Mouse (Mus musculus) liver, embryonic 11.5 days (tissue): Measurements from ENCODE around the gene Sh3pxd2a. TPM values are rescaled to one million over a fixed set of nuclear protein-coding genes. Genes with fewer than 3 reads are reported as not detected.
A peak's percentile ranks its signal among the peaks of the same experiment; 100 is the strongest.

Experiments
- ATAC-seq: fragments of 200-750 bp; cut with Nextera tagmentation; replicated peaks from 2 replicates; pipeline ENCODE4 v1.8.0; 2017; ENCODE audit warnings: moderate number of reproducible peaks, mild to moderate bottlenecking, moderate TSS enrichment, moderate library complexity; ENCODE audit not compliant: low FRiP score
- DNase-seq: peaks from one replicate; pipeline ENCODE4 v3.0.0-alpha.2; 2017; ENCODE audit warnings: low spot score
- H3K27ac ChIP-seq: fragments of 300-500 bp; sonication (generic); 2 replicates; pipeline ENCODE4 v1.5.1; 2014; ENCODE audit warnings: mild to moderate bottlenecking, low read depth, low read length, control low read depth
- H3K27me3 ChIP-seq: fragments of 300-500 bp; sonication (generic); replicated peaks from 2 replicates; pipeline ENCODE4 v1.6.1; 2014; ENCODE audit warnings: low read length, mixed read lengths; ENCODE audit not compliant: control insufficient read depth, insufficient read depth
- H3K36me3 ChIP-seq: fragments of 300-500 bp; sonication (generic); 2 replicates; pipeline ENCODE4 v1.6.1; 2014; ENCODE audit warnings: mild to moderate bottlenecking, low read length, moderate library complexity, mixed read lengths; ENCODE audit not compliant: control insufficient read depth, insufficient read depth
- H3K4me1 ChIP-seq: fragments of 300-500 bp; sonication (generic); replicated peaks from 2 replicates; pipeline ENCODE4 v1.6.1; 2014; ENCODE audit warnings: low read length, mixed read lengths; ENCODE audit not compliant: control insufficient read depth, insufficient read depth
- H3K4me2 ChIP-seq: fragments of 300-500 bp; sonication (generic); 2 replicates; pipeline ENCODE4 v1.6.1; 2014; ENCODE audit warnings: mild to moderate bottlenecking, control low read depth, moderate library complexity
- H3K4me3 ChIP-seq: fragments of 300-500 bp; sonication (generic); 2 replicates; pipeline ENCODE4 v1.5.1; 2014; ENCODE audit warnings: low read depth, low read length, control low read depth
- H3K9ac ChIP-seq: fragments of 300-500 bp; sonication (generic); 2 replicates; pipeline ENCODE4 v1.6.1; 2014; ENCODE audit warnings: low read depth, low read length, control low read depth
- H3K9me3 ChIP-seq: fragments of 300-500 bp; sonication (generic); 2 replicates; pipeline ENCODE4 v1.6.1; 2016; ENCODE audit warnings: low read length, inconsistent platforms, mixed read lengths; ENCODE audit not compliant: control insufficient read depth
- WGBS: fragments of 180-500 bp; shearing (Covaris S2); extraction: QIAGEN DNeasy Blood & Tissue Kit; methylation state at CpG from one replicate; pipeline ENCODE4 v1.1.7; 2014; 5-methylcytosine and 5-hydroxymethylcytosine counted together
- polyA plus RNA-seq: library from polyadenylated mRNA; unstranded; fragments of >200 nt; fragmentation: Nextera tagmentation; extraction: Ambion mirVana; gene quantifications from 2 replicates; pipeline ENCODE4 v1.2.1, GENCODE M21; 2014

Sh3pxd2a gene
- polyA plus RNA-seq, 1 experiment from 2014 or later, result 3.6 TPM

- ATAC-seq (no peak), DNase-seq (no peak)
- H3K9ac ChIP-seq, result no peak overlapping the region
- no peak overlapping the region for H3K4me3 ChIP-seq
- H3K4me2 ChIP-seq, result no peak overlapping the region
- WGBS, result 72% methylated on average over 6 of the region's 6 CpGs
- H3K27me3 ChIP-seq, result no peaks in the 10 kb centered on the region
- no peaks in the 10 kb centered on the region for H3K9me3 ChIP-seq
- H3K4me1 ChIP-seq, result peaks cover 54% of the 10 kb centered on the region
- no peak overlapping the region for H3K27ac ChIP-seq
- no peaks in the 10 kb centered on the region for H3K36me3 ChIP-seq
These were observed 8.2 kb downstream of the Sh3pxd2a start for GRCm38 (mm10) chr19:47456021-47456420.

GRCm38 (mm10) chr19:47455001-47455755 lies 9.0 kb downstream of the Sh3pxd2a start:
- peak; percentile 37 for ATAC-seq

GRCm38 (mm10) chr19:47454167-47455000 lies 9.8 kb downstream of the Sh3pxd2a start:
- no peaks in the 10 kb centered on the region for H3K36me3 ChIP-seq
- no peak overlapping the region for H3K4me3 ChIP-seq
- ATAC-seq (no peak), DNase-seq (no peak)
- H3K27ac ChIP-seq, result no peak overlapping the region; the same call in 1 of the 2 replicates
- WGBS, result 64% methylated on average over 11 of the region's 11 CpGs
- H3K4me1 ChIP-seq, result peaks cover 59% of the 10 kb centered on the region
- no peak overlapping the region for H3K9ac ChIP-seq
- no peaks in the 10 kb centered on the region for H3K9me3 ChIP-seq
- no peaks in the 10 kb centered on the region for H3K27me3 ChIP-seq
- peak overlapping the region; percentile 18; the same call in 1 of the 2 replicates for H3K4me2 ChIP-seq

More at GRCm38 (mm10) chr19:47455001-47455755, 9.0 kb downstream of the Sh3pxd2a start:
- H3K4me3 ChIP-seq, result no peak overlapping the region
- H3K4me2 ChIP-seq, result peak overlapping the region; percentile 18; the same call in 1 of the 2 replicates
- H3K4me1 ChIP-seq, result peaks cover 55% of the 10 kb centered on the region
- no peaks in the 10 kb centered on the region for H3K36me3 ChIP-seq
- H3K27me3 ChIP-seq, result no peaks in the 10 kb centered on the region
- H3K9ac ChIP-seq, result no peak overlapping the region
- no peaks in the 10 kb centered on the region for H3K9me3 ChIP-seq
- DNase-seq, result no peak
- 52% methylated on average over 15 of the region's 15 CpGs for WGBS
- H3K27ac ChIP-seq, result peak overlapping the region; percentile 9; the same call in 1 of the 2 replicates

- Histone ChIP-seq H3K4me1 (peaks cover 62% of the 10 kb centered on the region), H3K4me2 (no peak overlapping the region), H3K9ac (no peak overlapping the region), H3K9me3 (no peaks in the 10 kb centered on the region), H3K4me3 (no peak overlapping the region), H3K36me3 (no peaks in the 10 kb centered on the region), H3K27me3 (no peaks in the 10 kb centered on the region), H3K27ac (no peak overlapping the region)
- no peak for ATAC-seq
- no peak for DNase-seq
- 83% methylated on average over 7 of the region's 7 CpGs for WGBS
These were observed 10.8 kb downstream of the Sh3pxd2a start for GRCm38 (mm10) chr19:47453352-47453751.

GRCm38 (mm10) chr19:47452682-47453081 lies 11.5 kb downstream of the Sh3pxd2a start:
- Histone ChIP-seq H3K27ac (no peak overlapping the region), H3K4me1 (peaks cover 68% of the 10 kb centered on the region)
- 80% methylated on average over 10 of the region's 10 CpGs for WGBS

GRCm38 (mm10) chr19:47452211-47452610 lies 12.0 kb downstream of the Sh3pxd2a start:
- Histone ChIP-seq H3K36me3 (no peaks in the 10 kb centered on the region), H3K9ac (no peak overlapping the region), H3K4me1 (peaks cover 68% of the 10 kb centered on the region), H3K27me3 (no peaks in the 10 kb centered on the region), H3K27ac (no peak overlapping the region), H3K4me2 (no peak overlapping the region), H3K4me3 (no peak overlapping the region), H3K9me3 (no peaks in the 10 kb centered on the region)
- WGBS, result 73% methylated on average over 7 of the region's 7 CpGs
- ATAC-seq (no peak), DNase-seq (no peak)

More at GRCm38 (mm10) chr19:47452682-47453081, 11.5 kb downstream of the Sh3pxd2a start:
- no peaks in the 10 kb centered on the region for H3K36me3 ChIP-seq
- no peaks in the 10 kb centered on the region for H3K9me3 ChIP-seq
- H3K4me3 ChIP-seq, result no peak overlapping the region
- no peaks in the 10 kb centered on the region for H3K27me3 ChIP-seq
- no peak overlapping the region for H3K4me2 ChIP-seq
- ATAC-seq (no peak), DNase-seq (no peak)
- no peak overlapping the region for H3K9ac ChIP-seq

GRCm38 (mm10) chr19:47451476-47452113 lies 12.6 kb downstream of the Sh3pxd2a start:
- H3K9ac ChIP-seq, result no peak overlapping the region
- H3K4me3 ChIP-seq, result no peak overlapping the region
- 63% methylated on average over 10 of the region's 10 CpGs for WGBS
- H3K4me2 ChIP-seq, result no peak overlapping the region
- ATAC-seq (no peak), DNase-seq (no peak)
- peaks cover 71% of the 10 kb centered on the region for H3K4me1 ChIP-seq
- H3K9me3 ChIP-seq, result no peaks in the 10 kb centered on the region
- no peak overlapping the region for H3K27ac ChIP-seq
- no peaks in the 10 kb centered on the region for H3K27me3 ChIP-seq
- no peaks in the 10 kb centered on the region for H3K36me3 ChIP-seq
